Mouse (Mus musculus) heart, adult 2 months (tissue): ENCODE measurements at regions not wholly inside any gene's neighbourhood (a gene's known extent, or its start where the extent isn't known, plus 50 kb on each side); places are given as distances from the start of the nearest gene placed in this dataset.

Experiments
- CTCF ChIP-seq: fragments of 200-600 bp; IDR thresholded peaks from 2 replicates; pipeline ENCODE4 v1.8.1; 2022; ENCODE audit warnings: antibody characterized with exemption, mild to moderate bottlenecking, moderate library complexity
- POLR2A ChIP-seq: fragments of 200-500 bp; IDR thresholded peaks from 2 replicates; pipeline ENCODE4 v1.6.1; 2011; ENCODE audit warnings: mild to moderate bottlenecking, low read depth, low read length, control low read depth; ENCODE audit not compliant: insufficient read depth

DNA sequence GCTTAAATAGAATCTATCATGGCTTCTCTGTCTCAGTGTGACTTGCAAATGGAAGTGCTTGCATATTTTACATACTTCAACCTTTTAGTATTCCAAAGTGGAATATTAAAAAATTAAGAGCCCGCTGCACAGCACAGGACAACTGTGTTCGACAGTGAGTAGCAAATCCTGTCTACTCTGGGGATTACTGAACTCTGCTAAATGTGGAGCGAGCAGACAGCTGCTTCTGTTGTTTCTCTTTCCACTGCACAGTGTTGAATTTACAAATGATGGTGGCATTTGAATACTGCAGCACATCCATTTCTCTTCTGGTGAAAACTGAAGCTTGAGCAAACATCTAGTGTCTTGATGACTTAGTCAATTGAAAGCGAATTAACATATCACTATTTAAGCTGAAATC, 409.2 kb downstream of the Fam198b start:
- TF ChIP-seq CTCF (no peak), POLR2A (no peak)
